In genomic region chr12:81822778-81823480, GRCm38 (mm10) we compare ENCODE assay signal across 9 mouse cellular contexts.
"Had no signal": no experiment of that assay in that cellular context is flagged by ENCODE, and none has a peak within 500 bp of the region (broad histone marks: within the 10 kb centered on the region; RNA-seq: fewer than 3 reads in every experiment).

No protein-coding gene starts in this region.

- DNase-seq: kidney, postnatal 25 days; layer of hippocampus, adult 9-11 months; layer of hippocampus, postnatal 36 days; lung, embryonic 14.5 days; lung, postnatal 10 days; lung, postnatal 4 days; right cerebral cortex, adult 18-20 months; right cerebral cortex, postnatal 25 days; thymus, postnatal 4 days had no signal
